Mouse (Mus musculus) Patski (cell line): Measurements from ENCODE around the gene E2f1. TPM values are rescaled to one million over a fixed set of nuclear protein-coding genes. Genes with fewer than 3 reads are reported as not detected.

Experiments used
- ATAC-seq: fragments of 100-300 bp; one replicate; pipeline ENCODE4 v1.8.0; 2021
- CTCF ChIA-PET: fragments of 350-600 bp; sonication (Branson Sonifier 250); formaldehyde crosslinking; loops from one replicate; lab custom pipeline; 2022; ENCODE audit warnings: inconsistent platforms; lab: Charles Lee
- POLR2A ChIA-PET: fragments of 350-600 bp; sonication (Branson Sonifier 250); formaldehyde crosslinking; loops from one replicate; lab custom pipeline; 2022; ENCODE audit warnings: antibody characterized with exemption, inconsistent platforms; lab: Charles Lee
- DNase-seq: peaks from one replicate; pipeline ENCODE4 v3.0.0-alpha.2; 2011; ENCODE audit warnings: low read depth, low spot score
- H3K27me3 ChIP-seq: fragments of 371-371 bp; one replicate; pipeline ENCODE4 v1.5.1; 2021
- CTCF ChIP-seq: fragments of 100-300 bp; IDR thresholded peaks from one replicate; pipeline ENCODE4 v1.5.1; 2021
- in situ Hi-C: fragments of 300-500 bp; cut with MboI; formaldehyde crosslinking; loops from 3 replicates; pipeline ENCODE4 v1.11.1; 2018; ENCODE audit warnings: low pct_unique_long_range_greater_than_20kb, mixed read lengths
- polyA plus RNA-seq: library from polyadenylated mRNA; unstranded; gene quantifications from one replicate; pipeline ENCODE4 v1.2.3, GENCODE M21; 2021

E2f1 gene
- polyA plus RNA-seq, 1 experiment from 2014 or later: 17.7 TPM

GRCm38 (mm10) chr2:154583906-154584872, 14.5 kb upstream of the E2f1 start:
- DNase-seq (no peak), ATAC-seq (no peak)
- TF ChIP-seq CTCF: no peak
- no peaks in the 10 kb centered on the region for H3K27me3 ChIP-seq
- in situ Hi-C loops: loop anchor here (25.0 kb wide), 1 partner anchor 372 kb away; the partner anchor contains the start of gene Bpifb5
- CTCF ChIA-PET: interaction anchor here (0.9 kb wide), 1 partner anchor 11 kb away, joined by 4 read pairs; no protein-coding TSS in a partner anchor
- POLR2A ChIA-PET: interaction anchor here (0.9 kb wide), 1 partner anchor 10 kb away, joined by 3 read pairs; no protein-coding TSS in a partner anchor

DNA sequence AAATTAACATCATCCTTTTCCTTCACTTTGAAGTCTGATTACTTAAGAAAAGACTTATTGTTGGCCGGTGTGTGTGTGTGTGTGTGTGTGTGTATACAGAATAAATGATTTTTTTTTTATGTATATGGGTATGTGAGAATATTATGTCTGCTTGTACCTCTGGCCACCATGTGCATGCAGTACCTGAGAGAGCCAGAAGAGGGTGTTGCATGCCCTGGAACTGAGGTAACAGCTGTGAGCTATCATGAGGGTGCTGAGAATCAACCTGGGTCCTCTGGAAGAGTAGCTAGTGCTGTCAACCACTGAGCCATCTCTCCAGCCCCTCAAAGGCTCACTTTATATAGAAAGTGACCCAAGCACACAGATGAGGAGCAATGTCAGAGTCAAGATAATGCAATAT, 11.7 kb upstream of the E2f1 start:
- DNase-seq (no peak), ATAC-seq (no peak)
- H3K27me3 ChIP-seq: no peaks in the 10 kb centered on the region
- in situ Hi-C loops: loop anchor here (25.0 kb wide), 1 partner anchor 369 kb away; the partner anchor contains the start of gene Bpifb5
- POLR2A ChIA-PET: no interaction called here
- CTCF ChIA-PET: no interaction called here
- TF ChIP-seq CTCF: no peak

DNA sequence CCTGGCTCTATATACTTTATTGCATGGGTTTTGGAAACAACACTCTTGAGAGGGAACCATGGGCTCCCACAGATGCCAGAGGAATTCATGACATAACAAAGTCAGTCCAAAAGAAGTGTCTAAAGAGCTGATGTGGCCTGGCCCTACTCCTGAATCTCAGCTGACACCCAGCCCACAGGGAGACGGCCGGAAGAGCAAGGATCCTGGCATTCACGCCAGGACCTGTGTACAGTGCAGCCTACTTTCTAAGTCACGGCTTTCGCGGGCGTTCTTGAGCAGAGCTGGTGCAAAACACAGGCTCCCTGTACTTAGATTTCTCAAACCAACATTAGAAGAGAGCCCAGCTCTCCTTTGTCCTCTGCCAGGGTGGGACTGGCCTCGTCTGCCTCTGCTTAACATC, 10.9 kb upstream of the E2f1 start:
- ATAC-seq (no peak), DNase-seq (no peak)
- ChIA-PET CTCF (interaction anchor here (0.7 kb wide), 1 partner anchor 12 kb away, joined by 3 read pairs; no protein-coding TSS in a partner anchor), POLR2A (no interaction called here)
- no peak for TF ChIP-seq CTCF
- in situ Hi-C loops: loop anchor here (25.0 kb wide), 1 partner anchor 368 kb away; the partner anchor contains the start of gene Bpifb5
- H3K27me3 ChIP-seq: no peaks in the 10 kb centered on the region

- DNase-seq (no peak), ATAC-seq (no peak)
- ChIA-PET POLR2A (no interaction called here), CTCF (no interaction called here)
- in situ Hi-C loops: loop anchor here (25.0 kb wide), 1 partner anchor 365 kb away; the partner anchor contains the start of gene Bpifb5
- TF ChIP-seq CTCF: no peak
- no peaks in the 10 kb centered on the region for H3K27me3 ChIP-seq
Measured at GRCm38 (mm10) chr2:154577744-154578067, 8.0 kb upstream of the E2f1 start.

- POLR2A ChIA-PET: interaction anchor here (0.6 kb wide), 1 partner anchor 20 kb away, joined by 3 read pairs; no protein-coding TSS in a partner anchor
- no peak for ATAC-seq
- no peak for TF ChIP-seq CTCF
- in situ Hi-C loops: loop anchor here (25.0 kb wide), 1 partner anchor 365 kb away; the partner anchor contains the start of gene Bpifb5
- H3K27me3 ChIP-seq: no peaks in the 10 kb centered on the region
- CTCF ChIA-PET: no interaction called here
- no peak for DNase-seq
Measured at GRCm38 (mm10) chr2:154576876-154577743, 7.4 kb upstream of the E2f1 start.

GRCm38 (mm10) chr2:154574271-154574670, 4.6 kb upstream of the E2f1 start:
- H3K27me3 ChIP-seq: no peaks in the 10 kb centered on the region
- ATAC-seq (no peak), DNase-seq (no peak)
- TF ChIP-seq CTCF: no peak
- in situ Hi-C loops: no loop called here
- CTCF ChIA-PET: no interaction called here
- POLR2A ChIA-PET: no interaction called here

- no peak for DNase-seq
- no peak for TF ChIP-seq CTCF
- H3K27me3 ChIP-seq: no peaks in the 10 kb centered on the region
- in situ Hi-C loops: no loop called here
- ATAC-seq: no peak
- ChIA-PET POLR2A (no interaction called here), CTCF (interaction anchor here (0.7 kb wide), 1 partner anchor 25 kb away, joined by 3 read pairs; no protein-coding TSS in a partner anchor)
Measured at GRCm38 (mm10) chr2:154572996-154573395, 3.3 kb upstream of the E2f1 start.

GRCm38 (mm10) chr2:154571976-154572375, 2.3 kb upstream of the E2f1 start:
- no peak for TF ChIP-seq CTCF
- CTCF ChIA-PET: no interaction called here
- no peaks in the 10 kb centered on the region for H3K27me3 ChIP-seq
- in situ Hi-C loops: no loop called here
- ATAC-seq: no peak
- POLR2A ChIA-PET: interaction anchor here (0.6 kb wide), 1 partner anchor 23 kb away, joined by 3 read pairs; no protein-coding TSS in a partner anchor
- no peak for DNase-seq

- no peak for TF ChIP-seq CTCF
- POLR2A ChIA-PET: interaction anchor here (0.6 kb wide), 1 partner anchor 73 kb away, joined by 5 read pairs; no protein-coding TSS in a partner anchor
- no peak for DNase-seq
- CTCF ChIA-PET: no interaction called here
- ATAC-seq: no peak
- no peaks in the 10 kb centered on the region for H3K27me3 ChIP-seq
- in situ Hi-C loops: no loop called here
Measured at GRCm38 (mm10) chr2:154571266-154571665, 1.6 kb upstream of the E2f1 start.

DNA sequence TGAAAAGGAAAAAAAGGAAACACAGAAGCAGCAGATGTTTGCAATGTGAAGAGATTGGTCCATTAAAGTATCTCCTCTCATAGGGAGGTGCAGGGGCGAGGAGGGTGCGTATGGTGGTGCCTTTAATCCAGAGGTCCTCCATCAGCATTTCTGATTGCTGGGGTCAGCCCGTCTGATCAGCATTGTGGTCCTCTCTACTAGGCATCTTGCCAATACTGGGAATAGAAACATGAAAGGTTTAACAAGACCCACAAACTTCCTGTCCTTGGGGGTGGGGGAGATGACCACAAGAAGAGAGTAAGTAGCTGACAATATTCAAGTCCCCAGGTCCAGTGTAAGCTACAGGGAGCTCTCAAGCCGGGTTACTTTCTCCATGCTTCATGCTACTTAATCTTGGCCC, 974 bp upstream of the E2f1 start:
- no peak for DNase-seq
- no peak for TF ChIP-seq CTCF
- CTCF ChIA-PET: no interaction called here

More for the DNA sequence above, 974 bp upstream of the E2f1 start:
- H3K27me3 ChIP-seq: no peaks in the 10 kb centered on the region
- no peak for ATAC-seq
- in situ Hi-C loops: no loop called here
- POLR2A ChIA-PET: no interaction called here
